Mouse (Mus musculus) embryo, embryonic 10.5 days (tissue): ENCODE results near the gene Gpr142.

Source experiments
- DNase-seq: peaks from one replicate; pipeline ENCODE4 v3.0.0-alpha.2; 2015; ENCODE audit warnings: low spot score

Gpr142 gene

DNA sequence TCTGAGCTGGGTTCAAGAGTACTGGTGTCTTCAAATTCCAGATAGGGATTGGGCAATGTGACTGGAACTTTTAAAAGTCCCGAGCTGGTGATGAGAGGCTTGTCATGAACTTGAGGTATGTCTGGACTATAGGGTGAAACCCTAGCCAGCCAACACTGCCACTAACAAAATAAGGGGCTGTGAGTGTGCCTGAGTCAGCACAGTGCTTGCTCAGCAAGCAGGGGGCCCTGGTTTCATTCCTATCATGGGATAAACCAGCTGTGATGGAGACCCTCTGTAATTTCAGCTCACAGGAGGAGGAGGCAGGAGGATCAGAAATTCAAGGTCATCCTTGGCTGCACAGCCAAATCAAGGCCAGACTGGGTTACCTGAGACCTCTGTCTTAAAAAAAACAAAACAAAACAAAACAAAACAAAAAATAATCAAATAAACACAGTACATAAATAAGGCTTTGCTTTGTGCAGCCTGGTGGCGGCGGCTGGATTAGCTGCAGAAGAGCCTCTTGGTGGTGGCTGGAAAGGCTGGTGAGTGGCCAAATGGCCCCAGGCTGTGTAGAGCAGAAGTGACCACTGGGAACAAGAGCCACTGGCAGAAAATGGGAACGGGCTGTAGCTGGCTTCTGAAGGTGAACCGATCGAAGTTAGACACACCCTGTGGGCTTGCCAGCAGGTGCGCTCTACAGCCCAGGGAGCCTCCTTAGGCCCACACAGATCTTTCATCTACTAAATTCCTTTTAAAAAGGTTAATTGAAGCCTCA is 45.9 kb downstream of the Gpr142 start:
- no peak for DNase-seq

DNA sequence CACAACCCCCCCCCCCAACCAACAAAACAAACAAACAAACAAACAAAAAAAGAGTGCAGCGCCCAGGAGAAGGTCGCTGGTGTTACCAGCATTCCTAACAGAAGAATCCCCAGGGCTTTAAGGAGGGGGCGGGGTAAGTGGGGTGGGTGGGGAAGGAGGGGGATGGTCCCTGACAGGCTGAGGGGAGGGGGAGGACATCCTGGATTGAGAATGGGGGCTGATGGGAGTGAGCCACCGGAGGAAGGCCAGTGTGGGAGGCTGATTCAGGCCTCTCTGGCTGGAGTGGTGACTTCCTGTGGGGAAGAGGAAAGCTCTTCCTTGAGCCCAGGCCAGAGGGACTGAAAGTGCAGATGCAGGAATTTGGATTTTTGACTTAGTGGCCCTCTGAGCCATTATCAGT is 47.6 kb downstream of the Gpr142 start:
- no peak for DNase-seq

DNA sequence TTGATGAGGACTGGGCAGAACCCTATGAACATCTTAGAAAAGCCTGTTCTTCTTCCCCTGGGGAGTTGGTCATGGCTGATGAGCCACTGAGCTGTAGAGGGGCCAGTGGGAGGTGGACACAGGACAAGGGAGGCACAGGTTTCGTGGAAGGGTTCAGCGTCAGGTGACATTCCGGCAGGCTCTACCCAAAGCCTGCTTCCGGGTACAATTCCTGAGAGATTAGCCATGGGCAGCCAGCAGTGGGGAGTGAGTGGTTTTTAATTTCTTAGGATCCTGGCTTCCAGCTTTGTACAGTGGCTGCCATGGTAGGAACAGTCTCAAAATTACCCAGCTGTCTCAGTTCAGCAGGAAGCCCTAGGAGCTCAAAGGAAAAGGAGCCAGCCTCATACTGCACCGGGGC is 48.3 kb downstream of the Gpr142 start:
- DNase-seq, result no peak

DNA sequence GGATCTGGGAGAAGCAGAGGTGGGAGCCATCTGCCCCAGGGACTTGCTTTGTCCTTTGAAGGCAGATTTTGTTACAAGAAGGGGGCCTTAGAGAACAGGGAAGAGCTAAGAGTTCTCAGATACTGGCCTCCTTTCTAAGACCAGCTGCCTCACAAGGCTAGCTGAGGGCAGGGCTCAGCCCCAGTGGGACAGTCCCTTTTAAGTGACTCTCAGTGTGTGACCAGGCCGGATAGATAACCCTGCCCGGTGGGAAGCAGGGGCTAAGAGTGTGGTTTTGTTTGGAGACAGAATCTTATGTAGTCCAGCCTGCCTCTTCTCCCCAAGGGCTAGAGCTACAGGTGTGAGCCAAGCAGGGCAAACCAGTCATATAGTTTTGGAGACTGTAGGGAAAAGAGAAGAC is 50.8 kb downstream of the Gpr142 start:
- DNase-seq, result peak; percentile 23

DNA sequence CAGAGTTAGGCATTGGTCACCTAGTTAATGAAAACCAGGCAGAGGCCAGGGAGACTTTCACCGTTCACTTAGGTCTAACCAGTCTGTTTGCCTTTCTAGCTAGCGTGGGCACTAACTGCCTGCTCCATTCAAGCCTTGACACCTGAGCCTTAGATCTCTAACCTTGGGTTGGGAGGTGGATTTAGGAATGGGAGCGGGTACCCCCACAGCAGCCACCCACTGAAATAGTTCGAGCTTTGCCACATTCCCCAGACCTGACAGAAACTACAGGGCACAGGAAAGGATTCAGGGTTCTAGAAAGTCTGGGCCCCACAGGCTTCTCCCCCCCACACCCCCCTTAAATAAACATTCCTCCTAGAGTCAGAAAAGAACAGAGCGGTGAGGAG is 51.3 kb downstream of the Gpr142 start:
- peak; percentile 61 for DNase-seq

DNA sequence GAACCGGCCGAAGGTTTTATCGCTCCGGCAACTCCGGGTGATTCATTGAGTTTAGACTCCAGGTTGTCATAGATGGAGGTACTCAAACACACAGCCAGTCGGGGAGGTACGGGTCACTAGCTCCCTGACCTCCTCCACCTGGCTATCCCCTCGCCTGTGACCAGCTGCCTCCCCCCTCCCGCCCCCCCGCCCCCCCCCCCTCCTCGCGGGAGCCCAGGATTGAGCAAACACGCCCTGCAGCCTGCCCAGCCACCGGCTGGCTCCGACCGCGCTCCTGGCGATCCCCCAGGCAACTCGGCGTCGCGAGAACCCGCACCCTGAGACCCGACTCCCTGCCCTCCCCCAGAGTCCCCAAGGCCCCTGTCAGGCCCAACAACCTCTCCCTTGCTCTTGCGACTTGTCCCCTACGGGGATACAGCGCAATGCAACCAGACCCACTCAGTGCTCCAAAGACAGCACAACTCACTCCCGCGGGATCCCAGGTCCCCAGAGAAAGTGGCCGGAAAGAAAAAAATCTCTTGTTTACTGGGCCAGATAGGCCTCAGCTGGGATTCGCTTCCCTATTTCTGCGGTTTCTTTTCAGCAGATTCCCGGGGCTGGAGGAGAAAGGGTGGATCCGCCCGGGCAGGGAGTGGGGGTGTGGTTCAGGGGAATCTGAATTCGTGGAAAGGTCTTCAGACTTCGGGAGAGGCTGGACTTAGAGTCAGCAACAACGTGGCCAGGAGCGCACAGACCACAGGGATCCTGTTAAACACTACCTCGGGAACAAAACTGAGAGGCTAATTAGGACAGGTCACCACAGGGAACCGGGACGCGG is 51.9 kb downstream of the Gpr142 start, which contains the start of gene Gprc5c:
Gene Gprc5c, plus strand, starts transcription at position 701 of the 817 bp plus-strand sequence.
- peak; percentile 70 for DNase-seq

DNA sequence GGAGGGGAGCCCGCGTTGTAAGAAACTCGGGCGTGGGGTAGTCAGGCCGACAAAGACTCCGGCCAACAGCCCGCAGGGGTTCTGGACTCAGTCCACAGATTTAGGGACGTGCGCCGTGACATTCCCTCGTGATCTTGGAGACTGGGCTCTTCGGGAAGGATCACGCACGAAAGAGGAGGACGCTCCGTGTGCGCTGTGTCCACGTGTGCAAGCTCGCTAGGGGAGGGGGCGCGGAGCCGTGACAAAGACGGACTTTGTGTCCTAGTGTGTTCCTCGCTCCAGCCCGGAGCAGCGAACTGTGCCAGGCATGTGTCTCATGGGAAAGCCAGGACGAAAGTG is 52.5 kb downstream of the Gpr142 start:
- no peak for DNase-seq

DNA sequence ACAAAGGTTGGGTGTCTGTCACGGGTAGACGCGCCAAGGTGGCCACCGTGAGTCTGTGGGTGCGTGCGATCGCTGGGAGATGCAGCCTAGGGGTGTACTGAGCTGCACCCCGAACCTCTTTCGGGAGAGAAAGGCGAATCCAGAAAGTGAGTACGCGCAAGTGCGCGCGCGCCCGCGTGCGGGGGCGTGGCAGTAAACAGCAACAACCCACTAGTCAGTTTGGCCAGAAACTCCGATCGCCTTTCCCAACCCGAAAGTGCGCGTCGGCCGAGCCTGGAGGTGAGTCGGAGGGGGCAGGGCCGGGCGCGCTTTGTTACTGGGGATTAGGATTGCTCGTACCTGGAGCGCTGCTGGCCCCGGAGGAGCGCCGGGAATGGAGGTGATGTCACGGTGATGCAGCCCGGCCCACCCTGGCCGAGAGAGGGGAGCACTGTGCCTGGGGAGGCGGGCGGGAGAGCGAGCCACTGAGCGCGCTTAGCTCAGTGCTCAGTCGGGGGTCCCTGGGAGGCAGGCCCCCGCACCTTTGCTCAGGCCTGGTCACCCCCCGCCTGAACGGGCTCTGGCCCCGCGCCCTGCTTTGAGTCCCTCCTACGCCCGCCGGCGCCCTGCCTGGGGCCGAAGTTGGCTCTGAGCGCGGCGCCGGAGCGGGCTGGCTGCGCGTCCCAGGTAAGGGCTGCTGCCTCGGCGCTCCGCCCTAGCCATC is 53.0 kb downstream of the Gpr142 start:
- DNase-seq, result peak; percentile 76

DNA sequence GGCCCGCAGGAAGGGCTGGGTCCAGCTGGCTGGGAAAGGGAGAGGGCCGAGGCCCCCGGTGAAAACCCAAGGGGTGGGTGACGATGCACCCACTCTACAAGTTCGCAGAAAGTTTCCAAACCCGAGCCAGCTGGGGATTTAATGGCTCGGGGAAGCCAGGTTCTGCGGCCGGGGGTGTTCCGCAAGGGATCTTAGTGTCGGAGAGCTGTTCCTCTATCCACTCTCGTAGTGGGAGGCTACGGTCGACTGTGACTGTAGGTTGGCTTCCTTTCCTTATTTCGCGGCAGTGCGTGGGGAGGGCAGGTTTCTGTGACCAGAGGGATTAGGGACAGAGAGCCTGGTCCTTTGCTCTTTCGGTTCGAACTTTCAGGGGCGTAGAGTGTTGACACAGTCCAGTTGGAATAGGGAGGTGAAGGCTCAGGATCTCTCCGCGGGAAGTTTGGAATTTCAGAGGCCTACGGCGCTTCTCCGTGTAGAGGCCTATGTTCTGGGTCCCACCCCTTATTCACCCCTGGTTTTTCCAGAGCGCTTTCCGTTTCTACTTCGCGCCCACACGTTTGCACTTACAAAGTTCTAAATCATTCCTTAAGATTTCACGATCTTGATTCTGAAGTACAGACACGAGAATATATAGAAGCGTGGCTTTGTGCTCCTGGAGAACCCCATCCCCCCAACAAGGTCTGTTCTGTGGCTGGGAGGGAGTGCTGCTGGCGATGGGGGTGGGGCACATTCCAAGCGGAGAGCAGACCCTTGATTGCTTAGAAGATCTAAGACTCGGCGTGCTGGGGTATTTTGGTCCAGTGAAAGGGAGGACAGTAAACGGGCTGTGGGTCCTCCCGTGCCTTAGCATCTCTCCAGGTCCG is 53.8 kb downstream of the Gpr142 start:
- peak; percentile 75 for DNase-seq

DNA sequence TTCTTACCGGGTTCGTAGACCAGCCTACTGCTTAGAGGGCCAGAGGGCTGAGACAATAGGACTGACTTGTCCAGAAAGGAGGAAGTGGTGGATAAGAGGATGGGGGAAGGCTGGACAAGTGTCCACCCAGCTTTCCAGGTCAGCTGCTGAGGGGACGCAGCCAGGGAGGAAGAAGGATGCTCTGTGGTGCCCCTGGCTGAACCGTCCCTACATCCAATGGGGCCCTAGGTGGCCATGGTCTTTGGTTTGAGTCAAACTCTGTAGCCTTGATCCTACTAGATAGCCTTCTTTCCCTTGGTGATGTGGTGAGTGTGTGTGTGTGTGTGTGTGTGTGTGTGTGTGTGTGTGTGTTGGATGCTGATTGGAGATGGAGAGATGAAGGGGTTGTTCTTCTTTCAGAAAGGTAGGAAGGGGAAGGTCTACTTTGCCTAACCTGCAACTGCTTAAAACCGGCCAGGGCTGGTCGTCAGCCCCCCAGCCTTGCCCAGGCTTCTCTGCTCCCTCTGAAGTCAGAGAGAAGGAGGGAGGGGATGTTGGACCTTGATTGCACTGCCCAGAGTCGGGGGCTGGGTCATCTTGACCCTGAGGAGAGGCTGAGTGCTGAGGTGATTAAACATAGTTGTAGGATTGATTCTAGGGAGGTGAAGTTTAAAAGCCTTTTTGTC is 54.6 kb downstream of the Gpr142 start:
- DNase-seq, result no peak

DNA sequence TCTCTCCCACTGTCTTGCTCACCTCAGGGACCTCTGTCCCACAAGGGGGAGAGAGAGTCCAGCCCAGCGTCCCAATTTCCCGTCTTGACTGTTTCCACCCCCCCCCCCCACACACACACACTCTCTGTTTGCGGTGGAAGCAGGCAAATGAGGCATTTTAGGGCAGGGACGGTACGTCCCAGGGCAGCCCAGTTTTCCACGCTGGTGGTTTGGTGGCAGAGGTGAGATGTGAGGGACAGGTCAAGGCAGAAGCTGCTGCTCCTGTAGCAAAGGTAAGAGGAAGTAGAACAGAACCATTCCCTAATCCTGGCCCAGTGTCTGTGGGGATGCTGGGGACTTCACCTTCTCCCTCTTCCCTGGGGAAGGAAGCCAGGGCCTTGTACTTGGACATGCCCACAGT is 55.9 kb downstream of the Gpr142 start:
- no peak for DNase-seq

DNA sequence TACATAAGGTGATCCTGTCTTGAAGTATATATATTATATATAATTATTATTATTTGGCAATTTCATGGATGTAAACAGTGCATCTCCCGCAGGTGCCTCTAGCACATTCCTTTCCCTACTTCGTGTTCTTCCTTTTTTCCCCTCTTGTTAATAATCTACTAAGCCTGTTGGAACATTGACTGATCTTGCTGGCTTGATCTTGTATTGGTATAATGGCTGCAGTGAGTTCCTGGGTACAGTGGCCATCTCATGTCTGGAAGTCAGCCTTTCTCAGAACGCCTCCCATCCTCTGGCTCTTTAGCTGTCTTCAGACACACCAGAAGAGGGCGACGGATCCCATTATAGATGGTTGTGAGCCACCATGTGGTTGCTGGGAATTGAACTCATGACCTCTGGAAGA is 57.4 kb downstream of the Gpr142 start:
- no peak for DNase-seq
